Mouse (Mus musculus) naive thymus-derived CD4-positive, alpha-beta T cell, adult 5 months (primary cell): Measurements from ENCODE around the gene Zkscan17. TPM values are rescaled to one million over a fixed set of nuclear protein-coding genes. Genes with fewer than 3 reads are reported as not detected.

ENCODE experiments used
- polyA plus RNA-seq: library from polyadenylated mRNA; unstranded; fragments of 100-300 nt; shearing (Covaris generic); gene quantifications from one replicate; pipeline ENCODE4 v1.2.1, GENCODE M21; 2017

Gene Zkscan17
- 18.0 TPM for polyA plus RNA-seq

DNA sequence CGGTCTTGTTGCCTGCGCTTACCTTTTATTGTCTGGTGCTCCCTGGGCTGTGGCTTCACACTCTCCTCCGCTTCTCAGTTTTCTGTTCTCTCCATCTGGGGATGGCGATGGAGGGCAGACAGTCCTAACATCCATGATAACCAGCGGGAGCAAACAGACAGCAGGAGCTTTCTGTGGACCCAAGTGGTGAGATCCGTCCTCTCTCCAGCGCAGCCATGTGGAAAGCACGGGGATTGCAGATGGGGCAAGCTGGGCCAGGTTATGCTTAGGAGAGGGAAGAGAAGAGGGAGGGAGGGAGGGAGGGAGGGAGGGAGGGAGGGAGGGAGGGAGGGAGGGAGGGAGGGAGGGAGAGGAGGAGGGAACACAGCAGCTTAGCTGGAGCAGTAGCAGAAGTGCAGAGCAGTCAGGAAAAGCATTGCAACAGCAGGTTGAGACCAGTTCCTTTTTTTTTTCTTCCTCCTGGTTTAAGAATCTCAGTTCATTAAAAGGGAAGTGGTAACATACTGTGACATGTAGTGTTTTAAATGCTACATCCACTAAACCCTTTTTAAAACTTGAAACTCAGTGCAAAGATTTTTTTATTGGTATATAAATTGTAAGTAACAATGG lies at the start of gene Zkscan17:
TSS of gene Zkscan17 (minus strand) at position 280 of the 609 bp plus-strand sequence.

GRCm38 (mm10) chr11:59576135-59576534 lies 49.6 kb upstream of the Zkscan17 start, which contains the start of gene Olfr222:
Olfr222 (minus strand) TSS chr11:59576235.

GRCm38 (mm10) chr11:59541324-59541723 lies 14.8 kb upstream of the Zkscan17 start, which contains the start of gene Nlrp3:
Nlrp3 (plus strand) TSS chr11:59541568.

DNA sequence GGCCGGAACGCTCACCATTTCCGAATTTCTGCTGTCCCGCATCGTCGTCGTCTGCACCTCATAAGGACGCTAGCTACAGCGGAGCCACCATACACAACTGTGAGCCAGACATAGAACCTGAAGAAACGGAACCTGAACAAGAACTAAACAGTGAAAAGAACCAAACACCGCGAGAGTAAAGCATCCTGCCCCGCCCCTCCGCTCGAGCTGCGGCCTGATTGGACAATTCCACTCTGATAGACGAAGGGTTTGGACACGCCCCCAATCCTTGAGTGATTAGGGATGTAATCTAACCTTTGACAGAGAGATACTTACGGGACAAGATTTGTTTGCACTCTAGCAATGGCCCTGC lies 54.2 kb downstream of the Zkscan17 start, which contains the start of gene Zfp867:
TSS of gene Zfp867 (minus strand) at position 149 of the 352 bp plus-strand sequence.

DNA sequence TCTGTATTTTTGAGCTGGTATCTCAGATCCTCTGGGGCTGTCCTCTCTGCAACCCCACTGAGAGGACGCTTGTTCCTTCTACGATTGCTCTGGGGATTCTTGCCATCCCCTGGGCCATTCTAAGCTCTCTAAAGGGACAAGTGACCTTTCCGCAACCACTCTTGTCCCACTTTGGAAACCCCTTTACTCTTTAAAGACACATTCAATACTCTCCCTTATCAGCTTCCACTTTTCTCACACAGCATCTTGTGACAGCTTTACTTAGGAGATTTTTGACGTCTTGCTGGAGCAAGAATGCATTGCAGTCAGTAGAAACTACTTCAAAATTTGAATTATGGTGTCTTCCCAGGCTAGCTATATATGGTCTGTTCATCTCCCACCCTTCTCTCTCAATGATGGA lies 75.5 kb downstream of the Zkscan17 start, which contains the start of gene Snap47:
TSS of gene Snap47 (minus strand) at position 101 of the 400 bp plus-strand sequence.

DNA sequence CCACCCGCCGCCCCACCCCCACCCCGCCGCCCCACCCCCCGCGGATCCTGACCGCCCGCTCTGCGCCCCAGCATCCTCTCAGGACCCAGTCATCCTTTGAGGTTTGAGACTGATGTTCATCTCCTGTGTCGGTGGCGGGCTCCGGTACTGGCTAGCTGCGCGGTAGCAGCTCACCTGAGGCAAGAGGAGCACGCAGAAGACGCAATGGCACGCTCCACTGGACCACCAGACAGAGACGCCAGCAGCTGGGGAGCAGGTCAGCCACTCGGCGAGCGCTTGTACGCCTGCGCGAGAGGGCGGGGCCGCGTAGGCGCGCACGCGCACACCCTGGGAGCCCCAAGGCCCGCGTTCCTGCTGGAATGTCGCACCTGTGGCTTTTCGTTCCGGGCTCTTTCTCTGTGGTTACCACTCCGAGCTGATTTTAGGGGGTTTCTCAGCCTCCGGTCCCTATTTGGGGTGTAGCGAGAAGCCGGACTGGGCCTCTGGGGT lies 76.8 kb downstream of the Zkscan17 start, which contains the start of gene Jmjd4:
TSS of gene Jmjd4 (plus strand) at position 305 of the 489 bp plus-strand sequence.

Other genes with a start within 250 kb of the Zkscan17 start
- not detected for gene Wnt3a, start 236.0 kb downstream of the Zkscan17 start, polyA plus RNA-seq
- gene Wnt9a, start 219.8 kb downstream of the Zkscan17 start, polyA plus RNA-seq, result not detected
- not detected for gene Prss38, start 151.1 kb downstream of the Zkscan17 start, polyA plus RNA-seq
- 8.6 TPM for gene Jmjd4, start 76.7 kb downstream of the Zkscan17 start, polyA plus RNA-seq
- 27.6 TPM for gene Snap47, start 75.6 kb downstream of the Zkscan17 start, polyA plus RNA-seq
- 1.6 TPM for gene Zfp867, start 54.3 kb downstream of the Zkscan17 start, polyA plus RNA-seq
- not detected for gene Nlrp3, start 14.8 kb upstream of the Zkscan17 start, polyA plus RNA-seq
- gene Olfr222, start 49.5 kb upstream of the Zkscan17 start, polyA plus RNA-seq, result not detected
- not detected for gene Olfr223, start 66.5 kb upstream of the Zkscan17 start, polyA plus RNA-seq
- gene Mprip, start 134.6 kb upstream of the Zkscan17 start, polyA plus RNA-seq, result 77.0 TPM